ENCODE assay signal across 14 mouse cellular contexts in genomic region chr9:20721582-20721981, GRCm38 (mm10). TPM values are rescaled to one million over a fixed set of nuclear protein-coding genes. Genes with fewer than 3 reads are reported as not detected.
DNase-seq lines count a peak whose midpoint lies in the region; ATAC-seq and TF ChIP-seq lines count a peak whose summit lies in the region.
"Had no signal": no experiment of that assay in that cellular context is flagged by ENCODE, and none has a peak within 500 bp of the region (broad histone marks: within the 10 kb centered on the region; RNA-seq: fewer than 3 reads in every experiment).

No protein-coding gene starts in this region.

- H3K4me1 ChIP-seq in heart, embryonic 12.5 days (replicated peaks), result peaks cover 11% of the 10 kb centered on the region
- peaks cover 6% of the 10 kb centered on the region for H3K4me1 ChIP-seq in heart, embryonic 10.5 days
- H3K4me1 ChIP-seq in liver, embryonic 12.5 days, result peaks cover 5% of the 10 kb centered on the region

- H3K4me3 ChIP-seq in heart, embryonic 12.5 days, result no peak overlapping the region
- no peak overlapping the region for H3K4me3 ChIP-seq in heart, embryonic 10.5 days
- no peak overlapping the region for H3K4me3 ChIP-seq in liver, embryonic 12.5 days

- 0 out of 2 replicates have a peak, but pooled peaks have one; percentile 29 for ATAC-seq in heart, embryonic 12.5 days (ENCODE audit: insufficient number of reproducible peaks, low FRiP score)
- ATAC-seq in liver, embryonic 12.5 days, result no peak
- ATAC-seq: forebrain, postnatal 0 days; inflammation-experienced regulatory T-cells, adult 6 months had no signal

- DNase-seq in heart, embryonic 10.5 days (ENCODE audit: low spot score), result no peak
- DNase-seq in 3T3-L1 (ENCODE audit: low read depth, low spot score), result peak; percentile 33
- peak; percentile 22 for DNase-seq in brain, embryonic 14.5 days (ENCODE audit: low read depth)
- DNase-seq in kidney, postnatal 10 days, result peak; percentile 68
- DNase-seq in testis, postnatal 10 days (ENCODE audit: low spot score), result no peak
- no peak for DNase-seq in urinary bladder, adult 18-20 months (ENCODE audit: low spot score in 2 of 2)
- DNase-seq: forebrain, postnatal 0 days; layer of hippocampus, postnatal 36 days; thymus, postnatal 14 days had no signal

- TF ChIP-seq POLR2A in brain, embryonic 14.5 days (IDR thresholded peaks at IDR 0.05; ENCODE audit: borderline replicate concordance, extremely low read depth, insufficient read depth, insufficient read length, poor library complexity, severe bottlenecking), result no peak

- no peaks in the 10 kb centered on the region for H3K36me3 ChIP-seq in heart, embryonic 12.5 days
- H3K36me3 ChIP-seq in heart, embryonic 10.5 days, result no peaks in the 10 kb centered on the region
- H3K36me3 ChIP-seq in liver, embryonic 12.5 days, result no peaks in the 10 kb centered on the region
- H3K36me3 ChIP-seq: G1E had no signal

- TF ChIP-seq CTCF in brain, embryonic 14.5 days (IDR thresholded peaks at IDR 0.05; ENCODE audit: borderline replicate concordance, extremely low read depth, insufficient read depth, insufficient read length), result no peak

- peaks cover 42% of the 10 kb centered on the region for H3K27me3 ChIP-seq in heart, embryonic 12.5 days (replicated peaks)
- peaks cover 38% of the 10 kb centered on the region for H3K27me3 ChIP-seq in heart, embryonic 10.5 days (ENCODE audit: insufficient read depth, poor library complexity, severe bottlenecking)
- peaks cover 35% of the 10 kb centered on the region for H3K27me3 ChIP-seq in liver, embryonic 12.5 days (replicated peaks)

- H3K9ac ChIP-seq in heart, embryonic 12.5 days, result no peak overlapping the region
- no peak overlapping the region for H3K9ac ChIP-seq in liver, embryonic 12.5 days
- H3K9ac ChIP-seq: forebrain, postnatal 0 days had no signal

- no peaks in the 10 kb centered on the region; the same call in 1 of the 2 replicates for H3K9me3 ChIP-seq in heart, embryonic 12.5 days (replicated peaks)
- no peaks in the 10 kb centered on the region for H3K9me3 ChIP-seq in heart, embryonic 10.5 days
- H3K9me3 ChIP-seq in liver, embryonic 12.5 days (replicated peaks), result no peaks in the 10 kb centered on the region
- H3K9me3 ChIP-seq: G1E had no signal

- H3K4me2 ChIP-seq in heart, embryonic 12.5 days, result no peak overlapping the region
- no peak overlapping the region for H3K4me2 ChIP-seq in liver, embryonic 12.5 days
- H3K4me2 ChIP-seq: midbrain, embryonic 11.5 days had no signal

- H3K27ac ChIP-seq in heart, embryonic 12.5 days (ENCODE audit: poor library complexity, severe bottlenecking), result no peak overlapping the region
- no peak overlapping the region for H3K27ac ChIP-seq in heart, embryonic 10.5 days
- H3K27ac ChIP-seq in liver, embryonic 12.5 days, result no peak overlapping the region

- 60% methylated on average over 2 of the region's 2 CpGs for WGBS in heart, embryonic 12.5 days
- 68% methylated on average over 2 of the region's 2 CpGs for WGBS in heart, embryonic 10.5 days
- 34% methylated on average over 2 of the region's 2 CpGs for WGBS in liver, embryonic 12.5 days (ENCODE audit: insufficient replicate concordance)

RNA-seq across cellular contexts. Expression of gene Olfm2, which starts 24.6 kb away (rescaled TPM):
- 0.87 and 1.1 TPM in 2 replicates for polyA plus RNA-seq in heart, embryonic 12.5 days (2016; fragmentation: Nextera tagmentation; extraction: Ambion mirVana)
- 1.3 and 3.2 TPM in 2 replicates for polyA plus RNA-seq in heart, embryonic 10.5 days (2016; fragmentation: Nextera tagmentation; extraction: Ambion mirVana)
- 139 and 162 TPM in 2 replicates for polyA plus RNA-seq in brain, embryonic 14.5 days (2012; rRNA removed)
- 0.28 and 0.32 TPM in 2 replicates for polyA plus RNA-seq in liver, embryonic 12.5 days (2016; fragmentation: Nextera tagmentation; extraction: Ambion mirVana)
- polyA plus RNA-seq: G1E had no signal

Comparison
In these comparisons a context has a peak if more than half of its experiments do, and no peak if none do; other contexts are left out.
1. DNase-seq: peak in 3T3-L1 (single experiment), brain, embryonic 14.5 days (single experiment) and kidney, postnatal 10 days (single experiment); none in heart, embryonic 10.5 days (single experiment), testis, postnatal 10 days (single experiment) and urinary bladder, adult 18-20 months (0 of 2).
2. RNA of gene Olfm2, which starts 24.6 kb away (polyA plus RNA-seq): 139 to 162 TPM in brain, embryonic 14.5 days; 1.3 to 3.2 TPM in heart, embryonic 10.5 days, 0.87 to 1.1 TPM in heart, embryonic 12.5 days and 0.28 to 0.32 TPM in liver, embryonic 12.5 days; every median in the first group is over 10 times any median in the second.